Mouse (Mus musculus): ENCODE measurements around the gene Prelid3b. TPM values are rescaled to one million over a fixed set of nuclear protein-coding genes. Genes with fewer than 3 reads are reported as not detected.

The Prelid3b gene
- polyA plus RNA-seq, 1 experiment from 2014 or later, result 109 TPM

- Histone ChIP-seq H3K27ac (ENCODE audit: low read depth, low read length) (no peak overlapping the region), H3K4me2 (replicated peaks; ENCODE audit: low read depth) (no peak overlapping the region), H3K4me3 (ENCODE audit: low read depth, low read length) (no peak overlapping the region), H3K36me3 (ENCODE audit: control insufficient read depth, insufficient read depth) (no peaks in the 10 kb centered on the region), H3K27me3 (replicated peaks; ENCODE audit: control insufficient read depth, insufficient read depth, low read length) (no peaks in the 10 kb centered on the region), H3K9me3 (ENCODE audit: control insufficient read depth) (no peaks in the 10 kb centered on the region), H3K4me1 (replicated peaks; ENCODE audit: control insufficient read depth, insufficient read depth, low read length) (no peaks in the 10 kb centered on the region), H3K9ac (ENCODE audit: low read depth, low read length) (no peak overlapping the region)
- TF ChIP-seq CTCF (IDR thresholded peaks at IDR 0.05; ENCODE audit: low read depth), result no peak
- 74% methylated on average over 4 of the region's 4 CpGs for WGBS
- no peak for ATAC-seq
These were observed 35.1 kb upstream of the Prelid3b start for GRCm38 (mm10) chr2:174507998-174508397.

GRCm38 (mm10) chr2:174502831-174503460, 30.1 kb upstream of the Prelid3b start:
- Histone ChIP-seq H3K27ac (ENCODE audit: low read depth, low read length) (no peak overlapping the region), H3K4me3 (ENCODE audit: low read depth, low read length) (no peak overlapping the region), H3K4me1 (replicated peaks; ENCODE audit: control insufficient read depth, insufficient read depth, low read length) (no peaks in the 10 kb centered on the region), H3K4me2 (replicated peaks; ENCODE audit: low read depth) (no peak overlapping the region), H3K36me3 (ENCODE audit: control insufficient read depth, insufficient read depth) (no peaks in the 10 kb centered on the region), H3K27me3 (replicated peaks; ENCODE audit: control insufficient read depth, insufficient read depth, low read length) (no peaks in the 10 kb centered on the region), H3K9me3 (ENCODE audit: control insufficient read depth) (no peaks in the 10 kb centered on the region), H3K9ac (ENCODE audit: low read depth, low read length) (no peak overlapping the region)
- no peak for TF ChIP-seq CTCF (IDR thresholded peaks at IDR 0.05; ENCODE audit: low read depth)
- 69% methylated on average over 25 of the region's 25 CpGs for WGBS
- no peak for ATAC-seq

- Histone ChIP-seq H3K27ac (ENCODE audit: low read depth, low read length) (no peak overlapping the region), H3K27me3 (replicated peaks; ENCODE audit: control insufficient read depth, insufficient read depth, low read length) (no peaks in the 10 kb centered on the region), H3K9ac (ENCODE audit: low read depth, low read length) (no peak overlapping the region), H3K36me3 (ENCODE audit: control insufficient read depth, insufficient read depth) (no peaks in the 10 kb centered on the region), H3K9me3 (ENCODE audit: control insufficient read depth) (no peaks in the 10 kb centered on the region), H3K4me1 (replicated peaks; ENCODE audit: control insufficient read depth, insufficient read depth, low read length) (no peaks in the 10 kb centered on the region), H3K4me3 (ENCODE audit: low read depth, low read length) (no peak overlapping the region), H3K4me2 (replicated peaks; ENCODE audit: low read depth) (no peak overlapping the region)
- ATAC-seq, result no peak
- no peak for TF ChIP-seq CTCF (IDR thresholded peaks at IDR 0.05; ENCODE audit: low read depth)
- 66% methylated on average over 5 of the region's 5 CpGs for WGBS
These were observed 29.4 kb upstream of the Prelid3b start for GRCm38 (mm10) chr2:174502321-174502720.

GRCm38 (mm10) chr2:174501517-174501916, 28.6 kb upstream of the Prelid3b start:
- no peaks in the 10 kb centered on the region for H3K36me3 ChIP-seq (ENCODE audit: control insufficient read depth, insufficient read depth)
- 93% methylated on average over 8 of the region's 8 CpGs for WGBS
- no peak overlapping the region for H3K4me3 ChIP-seq (ENCODE audit: low read depth, low read length)
- TF ChIP-seq CTCF (IDR thresholded peaks at IDR 0.05; ENCODE audit: low read depth), result no peak
- H3K4me2 ChIP-seq (replicated peaks; ENCODE audit: low read depth), result no peak overlapping the region
- ATAC-seq, result no peak
- H3K9ac ChIP-seq (ENCODE audit: low read depth, low read length), result no peak overlapping the region
- H3K27me3 ChIP-seq (replicated peaks; ENCODE audit: control insufficient read depth, insufficient read depth, low read length), result no peaks in the 10 kb centered on the region
- H3K27ac ChIP-seq (ENCODE audit: low read depth, low read length), result no peak overlapping the region
- no peaks in the 10 kb centered on the region for H3K9me3 ChIP-seq (ENCODE audit: control insufficient read depth)
- H3K4me1 ChIP-seq (replicated peaks; ENCODE audit: control insufficient read depth, insufficient read depth, low read length), result no peaks in the 10 kb centered on the region

GRCm38 (mm10) chr2:174500814-174501503, 28.1 kb upstream of the Prelid3b start:
- H3K4me1 ChIP-seq (replicated peaks; ENCODE audit: control insufficient read depth, insufficient read depth, low read length), result no peaks in the 10 kb centered on the region
- no peak overlapping the region for H3K4me3 ChIP-seq (ENCODE audit: low read depth, low read length)
- WGBS, result 89% methylated on average over 14 of the region's 14 CpGs
- no peaks in the 10 kb centered on the region for H3K9me3 ChIP-seq (ENCODE audit: control insufficient read depth)
- no peaks in the 10 kb centered on the region for H3K36me3 ChIP-seq (ENCODE audit: control insufficient read depth, insufficient read depth)
- no peak for ATAC-seq
- H3K27ac ChIP-seq (ENCODE audit: low read depth, low read length), result no peak overlapping the region
- no peak overlapping the region for H3K4me2 ChIP-seq (replicated peaks; ENCODE audit: low read depth)
- no peaks in the 10 kb centered on the region for H3K27me3 ChIP-seq (replicated peaks; ENCODE audit: control insufficient read depth, insufficient read depth, low read length)
- H3K9ac ChIP-seq (ENCODE audit: low read depth, low read length), result no peak overlapping the region
- TF ChIP-seq CTCF (IDR thresholded peaks at IDR 0.05; ENCODE audit: low read depth), result no peak

- no peaks in the 10 kb centered on the region for H3K4me1 ChIP-seq (replicated peaks; ENCODE audit: control insufficient read depth, insufficient read depth, low read length)
- no peak overlapping the region for H3K4me2 ChIP-seq (replicated peaks; ENCODE audit: low read depth)
- H3K9me3 ChIP-seq (ENCODE audit: control insufficient read depth), result no peaks in the 10 kb centered on the region
- no peaks in the 10 kb centered on the region for H3K27me3 ChIP-seq (replicated peaks; ENCODE audit: control insufficient read depth, insufficient read depth, low read length)
- no peaks in the 10 kb centered on the region for H3K36me3 ChIP-seq (ENCODE audit: control insufficient read depth, insufficient read depth)
- H3K4me3 ChIP-seq (ENCODE audit: low read depth, low read length), result no peak overlapping the region
- 74% methylated on average over 2 of the region's 2 CpGs for WGBS
- ATAC-seq, result no peak
- no peak overlapping the region for H3K9ac ChIP-seq (ENCODE audit: low read depth, low read length)
- TF ChIP-seq CTCF (IDR thresholded peaks at IDR 0.05; ENCODE audit: low read depth), result peak; percentile 54
- no peak overlapping the region for H3K27ac ChIP-seq (ENCODE audit: low read depth, low read length)
These were observed 20.0 kb upstream of the Prelid3b start for GRCm38 (mm10) chr2:174492858-174493257.
